Mouse (Mus musculus) cerebellum, postnatal 36 days (tissue): ENCODE data around the gene Pea15a.

Experiments used
- DNase-seq, 2 experiments: peaks; one replicate each; pipeline ENCODE4 v3.0.0; 2021 to 2022; ENCODE audit warnings: mixed read lengths in 2 of 2

Gene Pea15a

GRCm38 (mm10) chr1:172204033-172204813, 2.4 kb downstream of the Pea15a start:
- DNase-seq, result peak; percentile 35 to 36

GRCm38 (mm10) chr1:172203566-172203965, 3.0 kb downstream of the Pea15a start:
- peak in 1 of 2 experiments; percentile 36 for DNase-seq

GRCm38 (mm10) chr1:172202894-172203522, 3.6 kb downstream of the Pea15a start:
- peak; percentile 26 to 37 for DNase-seq

GRCm38 (mm10) chr1:172201967-172202880, 4.4 kb downstream of the Pea15a start:
- peak; percentile 82 to 84 for DNase-seq

GRCm38 (mm10) chr1:172200871-172201447, 5.6 kb downstream of the Pea15a start:
- peak; percentile 58 to 65 for DNase-seq

GRCm38 (mm10) chr1:172200161-172200560, 6.4 kb downstream of the Pea15a start:
- no peak for DNase-seq

- DNase-seq, result no peak
These were observed 7.6 kb downstream of the Pea15a start for GRCm38 (mm10) chr1:172198996-172199395.

- no peak for DNase-seq
These were observed 8.3 kb downstream of the Pea15a start for GRCm38 (mm10) chr1:172198316-172198715.

- peak; percentile 57 to 69 for DNase-seq
These were observed 8.8 kb downstream of the Pea15a start for GRCm38 (mm10) chr1:172197851-172198250.

- no peak for DNase-seq
These were observed 9.5 kb downstream of the Pea15a start for GRCm38 (mm10) chr1:172197146-172197545.

GRCm38 (mm10) chr1:172194435-172194834, 12.2 kb downstream of the Pea15a start:
- no peak for DNase-seq

GRCm38 (mm10) chr1:172192217-172192616, 14.4 kb downstream of the Pea15a start:
- peak in 1 of 2 experiments; percentile 25 for DNase-seq

- DNase-seq, result no peak
These were observed 15.0 kb downstream of the Pea15a start for GRCm38 (mm10) chr1:172191578-172191977.

GRCm38 (mm10) chr1:172188891-172189290, 17.7 kb downstream of the Pea15a start:
- peak; percentile 32 to 34 for DNase-seq

- no peak for DNase-seq
These were observed 20.0 kb downstream of the Pea15a start for GRCm38 (mm10) chr1:172186401-172187289.

- DNase-seq, result no peak
These were observed 22.7 kb downstream of the Pea15a start for GRCm38 (mm10) chr1:172183915-172184314.

- DNase-seq, result no peak
These were observed 23.5 kb downstream of the Pea15a start for GRCm38 (mm10) chr1:172183056-172183455.

GRCm38 (mm10) chr1:172181777-172182176, 24.8 kb downstream of the Pea15a start:
- DNase-seq, result no peak

- no peak for DNase-seq
These were observed 25.7 kb downstream of the Pea15a start for GRCm38 (mm10) chr1:172180881-172181280.

GRCm38 (mm10) chr1:172179102-172179501, 27.5 kb downstream of the Pea15a start:
- DNase-seq, result peak; percentile 32 to 35

GRCm38 (mm10) chr1:172177791-172178190, 28.8 kb downstream of the Pea15a start:
- DNase-seq, result peak; percentile 37 to 41

- no peak for DNase-seq
These were observed 33.4 kb downstream of the Pea15a start for GRCm38 (mm10) chr1:172173181-172173580.
